Mouse (Mus musculus) C2C12 (cell line): ENCODE results near the gene Caly.

ENCODE experiments used
- CTCF ChIP-seq: IDR thresholded peaks from one replicate; pipeline ENCODE4 v1.5.1; 2011; ENCODE audit not compliant: control insufficient read depth, insufficient read depth, insufficient read length
- MYOG ChIP-seq: IDR thresholded peaks from one replicate; pipeline ENCODE4 v1.6.1; 2011; ENCODE audit not compliant: control insufficient read depth, insufficient read length; ENCODE audit errors: extremely low read depth
- USF1 ChIP-seq: IDR thresholded peaks from one replicate; pipeline ENCODE4 v1.6.1; 2011; ENCODE audit warnings: low read depth, mild to moderate bottlenecking, control low read depth, moderate library complexity

DNA sequence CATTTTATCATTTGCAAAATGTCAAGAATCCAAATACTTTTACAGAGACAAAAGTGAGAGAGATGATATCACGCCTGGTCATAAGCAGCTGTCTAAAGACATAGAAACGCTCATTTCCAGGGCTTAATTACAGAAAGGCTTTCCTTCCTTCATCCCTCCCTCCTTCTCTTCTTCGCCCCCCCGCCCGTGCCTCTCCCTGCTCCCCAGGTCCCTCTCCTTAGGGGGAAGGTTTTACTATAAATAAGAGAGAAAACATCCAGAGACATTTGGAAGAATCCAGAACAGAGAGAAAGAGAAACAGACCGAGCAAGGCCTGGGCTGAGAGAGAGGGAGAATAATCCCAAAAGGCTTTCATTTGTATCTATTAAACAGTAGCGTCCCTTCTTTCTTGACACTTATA, 46.9 kb downstream of the Caly start:
- TF ChIP-seq CTCF (no peak), USF1 (no peak), MYOG (no peak)
